Mouse (Mus musculus): ENCODE data around the gene Cdc42se2. TPM values are rescaled to one million over a fixed set of nuclear protein-coding genes. Genes with fewer than 3 reads are reported as not detected.

The Cdc42se2 gene
- polyA plus RNA-seq, 1 experiment from 2014 or later: 65.1 TPM

GRCm38 (mm10) chr11:54819489-54819888 is 32.0 kb upstream of the Cdc42se2 start:
- H3K4me3 ChIP-seq (ENCODE audit: control insufficient read depth in 1 of 2, insufficient read depth in 1 of 2, low read depth in 1 of 2, low read length in 2 of 2): no peak overlapping the region
- no peak overlapping the region for H3K4me2 ChIP-seq (ENCODE audit: low read length)
- H3K9ac ChIP-seq (ENCODE audit: low read length): no peak overlapping the region
- no peak for ATAC-seq (ENCODE audit: insufficient number of reproducible peaks, insufficient read depth, low FRiP score, low read depth)
- WGBS: 67% methylated on average over 7 of the region's 7 CpGs
- no peak overlapping the region for H3K27ac ChIP-seq (replicated peaks in 1 of 2; ENCODE audit: control insufficient read depth in 1 of 2, insufficient read depth in 1 of 2, low read depth in 2 of 2, low read length in 2 of 2)
- H3K4me1 ChIP-seq (ENCODE audit: control insufficient read depth in 2 of 2, insufficient read depth in 2 of 2, low read length in 2 of 2): peaks cover 0 to 7% of the 10 kb centered on the region in 2 experiments; a peak in 2 of 4 replicates
- no peaks in the 10 kb centered on the region for H3K9me3 ChIP-seq (ENCODE audit: control insufficient read depth, low read length)
- H3K36me3 ChIP-seq (ENCODE audit: control insufficient read depth, insufficient read depth, low read length): no peaks in the 10 kb centered on the region
- no peaks in the 10 kb centered on the region for H3K27me3 ChIP-seq (ENCODE audit: control insufficient read depth, insufficient read depth, low read length)

- Histone ChIP-seq H3K4me3 (ENCODE audit: control insufficient read depth in 1 of 2, insufficient read depth in 1 of 2, low read depth in 1 of 2, low read length in 2 of 2) (no peak overlapping the region), H3K4me2 (ENCODE audit: low read length) (no peak overlapping the region), H3K9ac (ENCODE audit: low read length) (no peak overlapping the region), H3K27ac (replicated peaks in 1 of 2; ENCODE audit: control insufficient read depth in 1 of 2, insufficient read depth in 1 of 2, low read depth in 2 of 2, low read length in 2 of 2) (no peak overlapping the region), H3K9me3 (ENCODE audit: control insufficient read depth, low read length) (no peaks in the 10 kb centered on the region), H3K27me3 (ENCODE audit: control insufficient read depth, insufficient read depth, low read length) (no peaks in the 10 kb centered on the region), H3K36me3 (ENCODE audit: control insufficient read depth, insufficient read depth, low read length) (no peaks in the 10 kb centered on the region), H3K4me1 (ENCODE audit: control insufficient read depth in 2 of 2, insufficient read depth in 2 of 2, low read length in 2 of 2) (peaks cover 0 to 7% of the 10 kb centered on the region in 2 experiments; a peak in 2 of 4 replicates)
- ATAC-seq (ENCODE audit: insufficient number of reproducible peaks, insufficient read depth, low FRiP score, low read depth): no peak
- 71% methylated on average over 4 of the region's 4 CpGs for WGBS
These were observed 30.0 kb upstream of the Cdc42se2 start for GRCm38 (mm10) chr11:54817449-54817848.

GRCm38 (mm10) chr11:54815659-54816058 is 28.2 kb upstream of the Cdc42se2 start:
- Histone ChIP-seq H3K27me3 (ENCODE audit: control insufficient read depth, insufficient read depth, low read length) (no peaks in the 10 kb centered on the region), H3K4me2 (ENCODE audit: low read length) (no peak overlapping the region), H3K9me3 (ENCODE audit: control insufficient read depth, low read length) (no peaks in the 10 kb centered on the region), H3K4me1 (ENCODE audit: control insufficient read depth in 2 of 2, insufficient read depth in 2 of 2, low read length in 2 of 2) (peaks cover 0 to 6% of the 10 kb centered on the region in 2 experiments; a peak in 2 of 4 replicates), H3K9ac (ENCODE audit: low read length) (no peak overlapping the region), H3K4me3 (ENCODE audit: control insufficient read depth in 1 of 2, insufficient read depth in 1 of 2, low read depth in 1 of 2, low read length in 2 of 2) (no peak overlapping the region), H3K27ac (replicated peaks in 1 of 2; ENCODE audit: control insufficient read depth in 1 of 2, insufficient read depth in 1 of 2, low read depth in 2 of 2, low read length in 2 of 2) (no peak overlapping the region), H3K36me3 (ENCODE audit: control insufficient read depth, insufficient read depth, low read length) (no peaks in the 10 kb centered on the region)
- no peak for ATAC-seq (ENCODE audit: insufficient number of reproducible peaks, insufficient read depth, low FRiP score, low read depth)

GRCm38 (mm10) chr11:54812812-54813516 is 25.5 kb upstream of the Cdc42se2 start:
- Histone ChIP-seq H3K36me3 (ENCODE audit: control insufficient read depth, insufficient read depth, low read length) (no peaks in the 10 kb centered on the region), H3K9ac (ENCODE audit: low read length) (no peak overlapping the region), H3K4me2 (ENCODE audit: low read length) (no peak overlapping the region), H3K9me3 (ENCODE audit: control insufficient read depth, low read length) (no peaks in the 10 kb centered on the region), H3K27ac (replicated peaks in 1 of 2; ENCODE audit: control insufficient read depth in 1 of 2, insufficient read depth in 1 of 2, low read depth in 2 of 2, low read length in 2 of 2) (no peak overlapping the region), H3K4me3 (ENCODE audit: control insufficient read depth in 1 of 2, insufficient read depth in 1 of 2, low read depth in 1 of 2, low read length in 2 of 2) (no peak overlapping the region), H3K27me3 (ENCODE audit: control insufficient read depth, insufficient read depth, low read length) (no peaks in the 10 kb centered on the region), H3K4me1 (ENCODE audit: control insufficient read depth in 2 of 2, insufficient read depth in 2 of 2, low read length in 2 of 2) (peaks cover 0 to 2% of the 10 kb centered on the region in 2 experiments; a peak in 1 of 4 replicates)
- ATAC-seq (ENCODE audit: insufficient number of reproducible peaks, insufficient read depth, low FRiP score, low read depth): no peak
- 57% methylated on average over 8 of the region's 8 CpGs for WGBS

GRCm38 (mm10) chr11:54812314-54812713 is 24.8 kb upstream of the Cdc42se2 start:
- H3K27me3 ChIP-seq (ENCODE audit: control insufficient read depth, insufficient read depth, low read length): no peaks in the 10 kb centered on the region
- H3K9ac ChIP-seq (ENCODE audit: low read length): no peak overlapping the region
- H3K9me3 ChIP-seq (ENCODE audit: control insufficient read depth, low read length): no peaks in the 10 kb centered on the region
- H3K27ac ChIP-seq (replicated peaks in 1 of 2; ENCODE audit: control insufficient read depth in 1 of 2, insufficient read depth in 1 of 2, low read depth in 2 of 2, low read length in 2 of 2): no peak overlapping the region
- no peaks in the 10 kb centered on the region for H3K36me3 ChIP-seq (ENCODE audit: control insufficient read depth, insufficient read depth, low read length)
- H3K4me1 ChIP-seq (ENCODE audit: control insufficient read depth in 2 of 2, insufficient read depth in 2 of 2, low read length in 2 of 2): peaks cover 0 to 1% of the 10 kb centered on the region in 2 experiments; a peak in 1 of 4 replicates
- no peak overlapping the region for H3K4me3 ChIP-seq (ENCODE audit: control insufficient read depth in 1 of 2, insufficient read depth in 1 of 2, low read depth in 1 of 2, low read length in 2 of 2)
- WGBS: 70% methylated on average over 4 of the region's 4 CpGs
- no peak for ATAC-seq (ENCODE audit: insufficient number of reproducible peaks, insufficient read depth, low FRiP score, low read depth)
- no peak overlapping the region for H3K4me2 ChIP-seq (ENCODE audit: low read length)

GRCm38 (mm10) chr11:54811054-54811453 is 23.6 kb upstream of the Cdc42se2 start:
- Histone ChIP-seq H3K4me1 (ENCODE audit: control insufficient read depth in 2 of 2, insufficient read depth in 2 of 2, low read length in 2 of 2) (no peaks in the 10 kb centered on the region), H3K9me3 (ENCODE audit: control insufficient read depth, low read length) (no peaks in the 10 kb centered on the region), H3K4me2 (ENCODE audit: low read length) (no peak overlapping the region), H3K36me3 (ENCODE audit: control insufficient read depth, insufficient read depth, low read length) (no peaks in the 10 kb centered on the region), H3K4me3 (ENCODE audit: control insufficient read depth in 1 of 2, insufficient read depth in 1 of 2, low read depth in 1 of 2, low read length in 2 of 2) (no peak overlapping the region), H3K27me3 (ENCODE audit: control insufficient read depth, insufficient read depth, low read length) (no peaks in the 10 kb centered on the region), H3K27ac (replicated peaks in 1 of 2; ENCODE audit: control insufficient read depth in 1 of 2, insufficient read depth in 1 of 2, low read depth in 2 of 2, low read length in 2 of 2) (no peak overlapping the region), H3K9ac (ENCODE audit: low read length) (no peak overlapping the region)
- no peak for ATAC-seq (ENCODE audit: insufficient number of reproducible peaks, insufficient read depth, low FRiP score, low read depth)
- WGBS: 76% methylated on average over 3 of the region's 3 CpGs

GRCm38 (mm10) chr11:54809582-54809981 is 22.1 kb upstream of the Cdc42se2 start:
- Histone ChIP-seq H3K4me1 (ENCODE audit: control insufficient read depth in 2 of 2, insufficient read depth in 2 of 2, low read length in 2 of 2) (no peaks in the 10 kb centered on the region), H3K4me2 (ENCODE audit: low read length) (no peak overlapping the region), H3K4me3 (ENCODE audit: control insufficient read depth in 1 of 2, insufficient read depth in 1 of 2, low read depth in 1 of 2, low read length in 2 of 2) (no peak overlapping the region), H3K9ac (ENCODE audit: low read length) (no peak overlapping the region), H3K36me3 (ENCODE audit: control insufficient read depth, insufficient read depth, low read length) (no peaks in the 10 kb centered on the region), H3K27me3 (ENCODE audit: control insufficient read depth, insufficient read depth, low read length) (no peaks in the 10 kb centered on the region), H3K9me3 (ENCODE audit: control insufficient read depth, low read length) (no peaks in the 10 kb centered on the region), H3K27ac (replicated peaks in 1 of 2; ENCODE audit: control insufficient read depth in 1 of 2, insufficient read depth in 1 of 2, low read depth in 2 of 2, low read length in 2 of 2) (no peak overlapping the region)
- 84% methylated on average over 5 of the region's 5 CpGs for WGBS
- ATAC-seq (ENCODE audit: insufficient number of reproducible peaks, insufficient read depth, low FRiP score, low read depth): no peak

GRCm38 (mm10) chr11:54808177-54808576 is 20.7 kb upstream of the Cdc42se2 start:
- H3K4me2 ChIP-seq (ENCODE audit: low read length): no peak overlapping the region
- H3K9ac ChIP-seq (ENCODE audit: low read length): no peak overlapping the region
- no peaks in the 10 kb centered on the region for H3K27me3 ChIP-seq (ENCODE audit: control insufficient read depth, insufficient read depth, low read length)
- 83% methylated on average over 4 of the region's 4 CpGs for WGBS
- H3K27ac ChIP-seq (replicated peaks in 1 of 2; ENCODE audit: control insufficient read depth in 1 of 2, insufficient read depth in 1 of 2, low read depth in 2 of 2, low read length in 2 of 2): no peak overlapping the region
- no peaks in the 10 kb centered on the region for H3K4me1 ChIP-seq (ENCODE audit: control insufficient read depth in 2 of 2, insufficient read depth in 2 of 2, low read length in 2 of 2)
- no peak for ATAC-seq (ENCODE audit: insufficient number of reproducible peaks, insufficient read depth, low FRiP score, low read depth)
- no peak overlapping the region for H3K4me3 ChIP-seq (ENCODE audit: control insufficient read depth in 1 of 2, insufficient read depth in 1 of 2, low read depth in 1 of 2, low read length in 2 of 2)
- no peaks in the 10 kb centered on the region for H3K36me3 ChIP-seq (ENCODE audit: control insufficient read depth, insufficient read depth, low read length)
- H3K9me3 ChIP-seq (ENCODE audit: control insufficient read depth, low read length): no peaks in the 10 kb centered on the region
